Mouse (Mus musculus) spleen, adult 12 weeks (tissue): ENCODE results near the gene Rrp1b.
"Not testable (repeated sequence)": the region's sequence is repeated elsewhere in the genome, so short reads cannot be mapped to it uniquely, and the experiment has no call there.

Experiments
- DNase-seq: peaks from one replicate; pipeline ENCODE4 v3.0.0; 2022; ENCODE audit warnings: low spot score

Gene Rrp1b

DNA sequence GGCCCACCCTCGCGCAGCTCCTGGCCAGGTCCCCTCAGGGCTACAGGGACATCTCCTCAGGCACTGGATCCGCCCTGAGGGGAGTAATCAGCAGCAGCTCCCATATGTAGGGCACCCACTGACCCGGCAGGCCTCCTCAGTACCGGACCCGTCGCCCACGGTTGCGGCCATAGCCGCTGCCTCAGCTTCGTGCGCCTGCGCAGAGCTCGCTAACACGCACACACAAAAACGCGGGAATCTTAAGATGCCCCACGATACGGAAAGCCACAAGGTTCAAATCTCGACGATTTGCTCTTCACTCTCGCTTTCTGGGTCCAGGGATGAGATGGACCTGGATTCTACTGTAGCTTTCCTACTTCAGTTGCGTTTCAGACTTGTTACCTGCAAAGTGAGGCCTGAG, 1.6 kb upstream of the Rrp1b start:
- no peak for DNase-seq

DNA sequence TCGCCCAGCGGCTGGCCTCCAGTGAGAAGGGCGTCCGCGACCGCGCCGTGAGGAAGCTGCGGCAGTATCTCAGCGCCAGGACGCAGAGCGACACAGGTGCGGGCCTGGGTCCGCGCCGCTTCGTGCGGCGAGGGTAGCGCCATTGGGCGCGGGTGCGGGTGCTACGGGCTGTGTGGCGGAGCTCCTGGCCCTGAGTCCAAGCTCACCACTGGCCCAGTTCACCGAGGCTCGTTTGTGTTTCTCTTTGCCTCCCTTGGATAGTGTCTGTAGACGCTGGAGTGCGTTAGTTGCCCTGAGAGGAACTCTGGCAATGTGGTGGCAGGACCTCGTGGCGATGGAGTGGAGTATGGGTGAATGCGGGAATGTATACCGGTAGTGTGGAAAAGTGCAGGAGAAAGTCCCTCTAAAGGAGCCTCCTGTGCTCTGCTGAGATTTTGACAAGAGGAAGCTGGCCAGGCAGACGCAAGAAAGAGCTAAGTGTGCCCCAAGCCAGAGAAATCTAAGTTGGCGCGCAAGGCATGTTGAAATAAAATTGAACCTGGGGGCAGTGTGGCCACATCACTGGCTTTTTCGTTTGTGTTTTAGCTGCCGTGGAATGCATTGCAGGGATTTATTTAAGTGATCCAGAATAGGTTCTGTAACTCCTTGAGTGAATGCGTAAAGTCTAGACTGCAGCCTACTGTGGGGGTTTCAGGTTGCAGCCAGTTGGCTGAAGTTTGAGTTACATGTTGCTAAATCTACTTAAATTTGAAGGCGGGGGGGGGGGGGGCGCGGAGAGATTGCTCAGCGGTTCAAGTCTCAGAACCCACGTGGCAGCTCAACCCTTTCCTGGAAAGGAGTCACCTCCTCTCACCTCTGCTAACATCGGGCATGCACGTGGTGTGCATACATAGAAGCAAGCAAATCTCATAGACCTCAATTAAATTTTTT, 874 bp downstream of the Rrp1b start:
- no peak for DNase-seq

DNA sequence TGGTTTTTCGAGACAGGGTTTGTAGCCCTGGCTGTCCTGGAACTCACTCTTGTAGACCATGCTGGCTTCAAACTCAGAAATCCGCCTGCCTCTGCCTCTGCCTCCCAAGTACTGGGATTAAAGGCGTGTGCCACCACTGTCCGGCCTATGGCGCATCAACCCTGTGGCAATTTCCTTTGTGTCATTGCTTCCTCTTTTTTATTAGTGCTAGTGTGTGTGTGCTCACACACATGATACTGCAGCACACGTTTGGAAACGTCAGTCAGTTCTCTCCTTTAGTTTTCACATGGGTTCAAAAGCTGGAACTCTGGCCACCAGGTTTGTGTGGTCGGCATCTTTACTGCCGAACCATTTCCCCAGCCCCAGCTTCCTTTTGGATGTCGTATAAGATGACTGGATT, 4.4 kb downstream of the Rrp1b start:
- DNase-seq, result no peak

DNA sequence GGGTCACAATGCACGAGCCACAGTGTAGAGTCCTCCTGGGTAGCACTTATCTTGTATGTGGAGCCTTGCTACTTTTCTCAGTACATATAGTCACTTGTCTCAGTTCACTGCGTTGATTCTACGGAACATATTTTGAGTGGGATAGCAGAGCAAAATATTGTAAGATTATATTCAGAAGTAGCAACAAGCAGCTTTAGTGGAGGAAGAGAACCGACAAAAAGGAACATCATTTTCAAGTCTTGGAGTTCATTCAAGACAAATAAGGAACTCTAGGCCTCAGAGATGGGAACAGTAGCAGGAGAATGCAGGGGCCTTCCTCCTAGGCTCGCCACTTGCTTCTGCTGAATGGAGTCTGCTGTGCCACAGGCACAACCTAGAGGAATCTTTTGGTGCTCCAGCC, 10.6 kb downstream of the Rrp1b start:
- no peak for DNase-seq

DNA sequence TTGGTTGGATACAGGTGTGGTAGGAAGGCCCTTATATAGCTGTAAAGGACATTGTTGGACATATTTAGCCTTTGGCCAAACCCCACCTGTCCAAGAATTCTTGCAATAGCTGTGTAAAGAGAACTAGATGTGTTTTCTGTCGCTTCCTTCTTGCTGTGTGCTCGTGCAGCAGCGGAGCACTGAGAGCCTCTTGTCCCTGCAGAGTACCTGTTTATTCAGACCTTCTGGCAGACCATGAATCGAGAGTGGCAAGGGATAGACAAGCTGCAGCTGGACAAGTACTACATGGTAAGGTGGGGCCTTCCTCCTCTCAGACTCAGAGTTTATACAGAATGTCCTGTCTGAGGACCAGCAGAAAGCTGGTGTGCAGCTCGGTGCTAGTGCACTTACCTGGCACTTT, 12.5 kb downstream of the Rrp1b start:
- DNase-seq, result no peak

DNA sequence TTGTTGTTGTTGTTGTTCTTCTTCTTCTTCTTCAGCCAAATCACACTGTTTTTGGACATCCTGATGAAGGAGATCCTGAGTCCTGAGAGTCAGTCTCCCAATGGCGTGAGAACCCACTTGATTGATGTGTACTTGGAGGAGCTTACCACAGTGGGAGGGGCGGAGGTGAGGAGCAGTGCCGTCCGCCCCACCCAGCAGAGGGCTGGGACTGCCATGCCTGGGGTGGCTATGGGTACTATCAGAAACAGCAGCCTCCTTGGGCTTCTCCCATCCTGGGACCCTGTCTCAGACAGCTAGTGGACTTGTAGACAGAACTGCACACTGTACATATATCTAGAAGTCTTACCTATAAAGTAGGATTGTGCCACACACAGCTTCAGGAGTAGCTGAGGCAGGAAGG, 14.0 kb downstream of the Rrp1b start:
- no peak for DNase-seq

DNA sequence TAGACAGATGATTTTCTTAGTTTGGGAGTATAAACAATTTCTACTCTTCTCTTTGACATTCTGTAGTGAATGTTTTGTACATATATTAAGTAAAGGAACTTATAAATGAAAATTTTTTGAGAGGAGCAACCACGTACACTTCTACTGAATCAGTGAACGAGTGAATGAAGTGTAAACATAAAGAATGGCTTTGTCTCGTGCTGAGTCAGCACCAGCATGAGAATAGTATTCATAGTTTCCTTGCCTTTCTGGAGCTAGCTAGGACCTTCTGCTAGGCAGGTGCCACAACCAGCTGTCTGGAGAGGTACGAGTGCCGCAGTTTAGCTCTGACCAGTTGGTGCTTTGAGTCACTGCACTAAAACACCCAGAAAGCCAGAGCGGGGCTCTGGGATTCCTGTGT, 14.7 kb downstream of the Rrp1b start:
- DNase-seq, result no peak

DNA sequence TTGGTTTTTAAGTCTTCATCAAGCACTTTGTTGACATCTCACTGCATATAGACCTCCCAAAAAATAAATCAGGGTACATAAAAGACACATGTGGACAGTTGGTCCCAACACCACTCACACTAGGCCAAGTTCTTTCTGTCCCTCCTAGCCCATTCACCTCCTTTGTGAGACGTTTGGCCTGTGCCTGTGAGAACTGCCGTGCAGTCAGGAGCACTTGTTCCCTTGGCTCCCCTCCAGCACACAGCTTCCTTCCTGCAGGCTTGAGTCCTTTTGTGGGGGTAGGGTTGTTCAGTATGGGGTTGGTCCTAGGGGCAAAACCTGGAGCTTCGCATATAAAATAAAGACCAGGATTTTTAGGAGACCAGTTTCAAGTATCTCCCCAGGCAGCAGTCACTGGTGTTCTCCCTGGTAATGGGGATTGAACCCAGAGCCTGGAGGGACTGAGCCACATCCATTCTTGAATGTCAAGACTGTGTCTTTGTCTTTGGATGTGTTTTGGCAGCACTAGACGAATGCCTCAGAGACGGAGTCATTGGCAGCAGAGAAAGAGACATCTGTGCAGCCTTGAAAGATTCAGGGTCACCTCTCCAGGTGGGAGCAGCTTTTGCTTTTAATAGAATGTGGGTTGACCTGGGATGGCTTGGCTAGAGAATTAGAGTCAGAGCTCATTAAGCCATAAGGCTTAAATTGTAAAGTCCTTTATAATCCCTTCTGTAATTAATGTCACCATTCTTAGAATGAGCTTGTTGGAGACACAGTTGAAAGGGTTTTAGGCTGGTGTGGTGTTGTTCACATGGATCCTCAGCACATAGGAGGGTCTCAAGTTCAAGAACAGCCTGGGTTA, 16.6 kb downstream of the Rrp1b start:
- DNase-seq, result no peak

DNA sequence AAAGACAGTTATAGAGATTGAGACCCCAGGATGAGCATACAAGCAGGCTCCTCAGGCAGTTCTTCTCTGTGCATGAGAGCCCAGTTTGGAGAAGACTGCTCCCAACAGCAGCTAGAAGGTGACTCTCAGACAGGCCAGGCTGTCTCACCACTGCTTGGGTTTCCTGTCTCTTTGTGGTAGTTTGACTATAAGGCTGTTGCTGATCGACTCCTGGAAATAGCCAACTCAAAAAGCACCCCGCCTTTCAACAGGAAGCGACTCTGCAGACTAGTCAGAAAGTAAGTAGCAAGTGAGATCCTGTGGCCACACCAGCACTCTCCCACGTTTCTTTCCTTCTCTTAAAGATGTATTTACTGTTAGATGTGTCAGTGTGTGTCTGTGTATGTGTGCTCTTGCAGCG, 17.8 kb downstream of the Rrp1b start:
- no peak for DNase-seq

DNA sequence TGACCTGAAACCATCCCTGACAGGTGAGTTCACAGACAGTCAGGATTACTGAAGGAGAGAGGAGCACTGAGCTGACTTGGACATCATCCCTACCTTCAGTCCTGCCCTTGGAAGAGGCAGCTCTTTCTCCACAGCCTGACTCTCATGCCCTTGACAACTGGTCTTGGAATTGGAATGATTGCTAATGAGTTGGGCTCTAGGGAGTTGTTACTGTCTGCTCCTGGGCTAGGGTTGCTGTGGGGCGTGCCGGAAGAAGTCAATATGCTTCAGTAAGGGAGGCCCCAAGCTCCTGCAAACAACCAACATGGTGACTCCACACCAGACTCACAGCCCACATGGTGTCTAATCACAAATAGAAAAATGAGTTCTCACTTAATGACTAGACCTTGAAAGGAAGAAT, 21.9 kb downstream of the Rrp1b start:
- no peak for DNase-seq

DNA sequence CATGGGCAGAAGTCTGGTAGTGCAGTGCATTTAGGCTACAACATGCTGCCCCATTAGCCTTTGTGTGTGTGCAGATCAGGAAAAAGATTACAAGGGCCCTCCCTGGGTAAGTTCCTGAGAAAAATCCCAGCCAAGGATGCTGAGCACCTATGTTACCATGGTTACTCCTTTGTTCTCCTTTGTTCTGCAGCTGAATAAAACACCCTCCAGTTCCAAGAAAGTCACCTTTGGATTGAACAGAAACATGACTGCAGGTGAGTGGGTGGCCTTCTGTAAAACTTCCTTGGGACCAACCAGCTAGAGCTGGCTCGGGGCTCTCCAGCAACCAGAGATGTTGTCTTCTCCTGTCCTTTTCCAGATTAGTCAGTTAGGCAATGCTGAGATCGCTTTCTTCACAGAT, 23.2 kb downstream of the Rrp1b start:
- DNase-seq, result no peak

DNA sequence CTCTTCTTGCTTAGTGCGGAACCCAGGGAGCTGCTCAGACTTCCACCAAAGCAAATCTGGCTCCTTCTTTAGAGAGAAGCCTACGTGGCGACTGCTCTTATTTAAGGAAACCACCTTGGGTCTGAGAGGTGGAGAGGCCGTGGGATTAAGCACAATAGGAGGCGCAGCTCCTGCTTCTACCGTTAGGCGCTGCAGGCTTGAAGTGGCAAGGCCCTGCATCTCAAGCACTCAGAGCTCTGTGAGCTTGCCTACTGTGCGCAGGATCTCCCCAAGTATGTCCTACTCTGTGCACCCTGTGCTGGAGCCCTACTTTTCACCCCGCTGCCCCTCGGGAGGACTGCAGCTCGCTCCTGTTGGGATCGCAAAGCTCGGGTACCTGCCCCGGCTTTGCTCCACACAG, 25.3 kb downstream of the Rrp1b start:
- no peak for DNase-seq

DNA sequence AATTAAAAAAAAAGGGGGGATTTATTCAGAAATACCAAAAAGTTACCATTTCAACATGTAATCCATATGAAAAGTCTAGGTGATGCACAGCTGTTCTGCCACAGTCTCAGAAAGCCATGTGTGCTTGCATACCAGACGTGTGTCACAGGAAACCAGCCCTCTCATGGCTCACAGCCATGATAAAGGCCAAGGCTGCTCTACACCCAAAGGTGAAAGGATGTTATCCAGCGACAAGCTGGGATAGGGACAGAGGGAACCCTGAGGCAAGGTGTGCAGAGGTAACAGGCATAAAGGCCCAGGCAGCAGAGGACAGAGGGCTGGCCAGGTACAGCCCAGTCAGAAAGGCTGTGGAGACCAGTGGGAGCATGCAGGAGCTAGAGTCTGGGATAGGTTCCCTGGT, 27.8 kb downstream of the Rrp1b start:
- DNase-seq, result no peak

DNA sequence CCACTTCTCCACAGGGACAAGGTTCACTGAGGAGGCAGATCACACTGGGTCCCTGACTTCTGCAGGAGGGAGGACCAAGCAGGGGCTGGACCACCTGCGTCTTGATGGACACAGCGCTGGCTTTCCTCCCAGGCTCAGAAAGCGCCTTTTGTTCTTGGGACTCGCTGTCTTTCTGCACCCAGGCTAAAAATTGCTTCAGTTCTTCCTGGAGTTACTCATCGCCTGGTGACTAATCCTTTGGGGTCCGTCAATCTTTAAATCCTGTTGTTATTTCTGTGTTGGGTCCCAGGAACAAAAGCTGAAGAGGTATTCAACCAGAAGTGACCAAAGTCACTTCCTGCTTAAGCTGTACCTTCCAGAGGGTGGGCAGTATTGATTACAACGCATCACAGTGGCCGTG, 28.9 kb downstream of the Rrp1b start:
- DNase-seq, result not testable (repeated sequence)

DNA sequence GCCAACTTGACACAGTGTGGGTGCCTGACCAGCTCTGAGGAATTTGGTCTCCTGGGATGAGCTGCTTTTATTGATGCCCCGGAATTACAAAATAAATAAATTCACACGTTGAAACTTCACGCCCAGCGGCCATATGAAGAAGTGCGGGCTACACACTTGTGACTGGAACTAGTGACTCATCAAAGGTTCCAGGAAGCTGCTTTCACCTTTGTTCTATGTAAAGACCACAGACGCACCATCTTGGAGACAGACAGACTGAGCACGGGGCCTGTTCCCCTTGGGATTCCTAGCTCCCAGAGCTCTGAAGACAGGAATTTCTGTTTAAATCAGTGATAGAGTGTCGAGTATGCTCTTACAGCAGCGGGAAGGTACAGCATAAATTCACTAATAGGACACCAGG, 31.6 kb downstream of the Rrp1b start:
- DNase-seq, result no peak

DNA sequence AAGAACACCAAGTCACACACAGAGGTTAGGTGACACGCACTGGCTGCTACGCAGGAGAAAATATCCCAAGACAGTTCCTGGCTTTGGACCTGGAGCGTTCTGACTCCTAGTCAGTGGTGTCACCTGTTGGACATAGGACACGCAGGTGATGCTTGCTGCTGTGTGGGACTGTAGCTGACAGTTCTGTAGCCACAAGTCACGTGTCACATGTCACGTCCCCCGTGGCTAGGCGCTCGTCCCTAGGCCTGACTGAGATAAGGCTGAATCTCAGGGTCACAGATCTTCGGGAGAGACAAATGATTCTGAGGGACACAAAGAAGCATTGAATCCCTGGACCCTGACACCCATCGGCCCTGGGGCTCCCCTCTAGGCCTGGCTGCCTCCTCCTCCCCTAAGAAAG, 32.5 kb downstream of the Rrp1b start:
- no peak for DNase-seq

DNA sequence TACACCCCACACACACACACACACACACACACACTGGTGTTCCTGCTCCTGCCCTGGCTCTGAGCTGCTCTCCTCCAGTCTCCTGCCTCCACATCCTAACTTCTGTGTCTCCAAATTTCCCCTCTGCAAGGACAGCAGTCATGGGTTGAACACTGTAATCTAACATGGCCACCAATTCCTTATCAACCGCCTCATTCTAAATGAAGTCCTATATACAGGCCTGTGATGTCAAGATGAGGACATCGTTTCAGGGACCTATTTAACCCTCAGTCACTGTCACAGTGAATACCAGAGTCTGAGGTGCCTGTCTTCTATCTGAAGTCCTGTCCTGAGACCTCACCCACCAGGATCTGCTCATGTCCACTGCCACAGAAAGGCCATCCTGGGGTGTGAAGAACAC, 32.9 kb downstream of the Rrp1b start:
- DNase-seq, result no peak

DNA sequence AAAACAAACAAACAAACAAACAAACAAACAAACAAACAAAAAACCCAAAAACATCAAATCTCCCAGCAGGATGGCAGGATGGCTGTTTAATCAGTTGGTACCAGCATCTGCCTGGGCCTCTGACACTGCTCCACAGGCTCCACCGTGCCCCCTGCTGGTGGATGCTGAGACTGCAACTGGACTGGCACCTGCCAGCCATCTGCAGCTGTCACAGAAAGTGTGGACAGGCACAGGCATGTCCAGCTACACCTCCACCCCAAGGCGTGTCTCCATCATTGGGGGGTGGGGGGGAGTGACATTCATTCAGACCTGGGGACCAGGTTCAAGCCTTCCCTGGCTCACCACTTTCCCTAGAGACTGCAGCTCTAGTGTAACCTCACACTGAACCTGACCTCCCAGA, 37.5 kb downstream of the Rrp1b start:
- DNase-seq, result peak; percentile 78

DNA sequence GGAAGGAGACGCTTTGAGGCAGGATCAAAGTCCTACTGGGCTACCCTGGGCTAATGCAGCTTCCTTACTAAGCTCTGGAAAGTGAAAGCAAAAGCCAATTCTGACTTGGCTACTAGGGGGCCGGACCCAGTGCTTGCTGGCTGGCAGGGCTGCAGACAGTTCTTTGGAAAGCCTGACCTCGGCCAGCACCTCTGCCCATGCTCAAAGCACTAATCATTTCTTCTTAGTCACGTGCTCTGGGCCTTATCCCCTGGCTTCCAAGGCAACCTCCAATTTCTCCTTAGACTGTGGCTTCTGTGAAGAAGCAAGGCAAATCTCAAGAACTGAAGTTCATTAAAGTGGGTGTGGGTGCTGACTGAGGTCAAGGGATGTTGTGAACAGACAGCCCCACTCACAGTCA, 38.8 kb downstream of the Rrp1b start:
- no peak for DNase-seq

DNA sequence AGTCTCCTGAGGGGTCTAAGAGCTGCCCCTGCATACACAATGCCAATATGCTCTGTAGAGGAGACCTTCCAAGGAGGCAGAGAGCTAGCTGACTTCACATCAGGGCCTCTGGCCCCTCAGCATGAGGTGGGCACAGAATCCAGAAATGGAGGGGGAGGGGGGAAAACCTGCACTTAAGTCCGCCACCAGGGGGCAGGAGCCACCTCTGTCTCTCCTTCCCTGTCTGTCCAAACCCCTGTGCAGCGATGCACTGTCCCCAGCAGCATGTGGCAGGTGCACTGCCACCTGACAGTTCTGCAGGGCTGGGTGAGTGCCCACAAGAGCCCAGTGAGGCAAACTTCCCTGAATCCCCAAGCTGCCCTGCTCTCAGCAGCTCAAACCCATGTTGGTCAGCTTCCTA, 39.3 kb downstream of the Rrp1b start:
- DNase-seq, result peak; percentile 29

DNA sequence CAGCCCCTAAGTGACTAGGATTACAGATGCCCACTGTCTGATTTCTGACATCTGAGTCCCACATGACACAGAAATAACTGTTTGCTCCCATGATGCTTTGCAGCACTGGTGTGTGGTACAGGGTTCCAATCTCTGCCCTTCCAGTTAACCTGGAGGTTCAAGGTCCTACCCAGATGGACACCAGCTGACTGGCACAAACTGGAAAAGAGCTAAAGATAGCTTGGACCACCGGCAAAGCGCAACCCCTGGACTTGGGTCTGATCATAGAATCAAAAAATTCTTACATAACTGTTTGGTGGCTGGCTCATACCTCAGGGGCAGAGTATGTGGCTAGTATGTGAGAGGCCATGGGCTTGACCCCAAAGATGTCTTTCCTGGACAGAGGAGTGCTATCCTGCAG, 47.5 kb downstream of the Rrp1b start:
- no peak for DNase-seq

DNA sequence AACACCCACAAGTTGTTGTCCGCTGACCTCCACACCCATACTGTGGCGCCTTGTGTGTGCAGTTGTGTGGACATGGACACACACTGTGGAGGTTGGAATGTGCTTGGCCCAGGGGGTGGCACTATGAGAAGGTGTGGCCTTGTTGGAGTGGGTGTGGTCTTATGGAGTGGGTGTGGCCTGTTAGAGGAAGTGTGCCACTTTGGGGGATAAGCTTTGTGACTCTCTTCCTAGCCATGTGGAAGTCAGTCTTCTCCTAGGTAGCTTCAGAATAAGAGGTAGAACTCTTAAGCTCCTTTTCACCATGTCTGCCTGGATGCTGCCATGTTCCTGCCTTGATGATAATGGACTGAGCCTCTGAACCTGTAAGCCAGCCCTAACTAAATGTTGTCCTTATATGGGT, 51.2 kb downstream of the Rrp1b start:
- DNase-seq, result no peak

DNA sequence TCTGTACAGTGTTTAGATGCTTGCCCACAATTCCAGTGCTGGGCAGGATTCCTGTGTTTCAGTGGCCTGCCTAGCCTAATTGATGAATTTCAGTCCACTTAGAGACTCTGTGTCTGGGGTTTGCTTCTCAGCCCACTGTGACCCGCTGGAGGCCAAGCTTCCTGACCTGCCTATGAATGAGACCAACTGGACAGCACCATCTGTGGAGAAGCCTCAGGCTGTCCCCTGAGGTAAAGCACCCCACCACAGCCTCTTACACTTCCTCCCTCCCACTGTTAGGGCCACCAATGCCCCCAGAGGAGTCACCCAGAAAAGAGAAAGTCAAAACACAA, 55.1 kb downstream of the Rrp1b start:
- no peak for DNase-seq
